Mouse (Mus musculus): ENCODE results near the gene Gm20388.
"Not testable (repeated sequence)": the region's sequence is repeated elsewhere in the genome, so short reads cannot be mapped to it uniquely, and the experiment has no call there.

Gene Gm20388

DNA sequence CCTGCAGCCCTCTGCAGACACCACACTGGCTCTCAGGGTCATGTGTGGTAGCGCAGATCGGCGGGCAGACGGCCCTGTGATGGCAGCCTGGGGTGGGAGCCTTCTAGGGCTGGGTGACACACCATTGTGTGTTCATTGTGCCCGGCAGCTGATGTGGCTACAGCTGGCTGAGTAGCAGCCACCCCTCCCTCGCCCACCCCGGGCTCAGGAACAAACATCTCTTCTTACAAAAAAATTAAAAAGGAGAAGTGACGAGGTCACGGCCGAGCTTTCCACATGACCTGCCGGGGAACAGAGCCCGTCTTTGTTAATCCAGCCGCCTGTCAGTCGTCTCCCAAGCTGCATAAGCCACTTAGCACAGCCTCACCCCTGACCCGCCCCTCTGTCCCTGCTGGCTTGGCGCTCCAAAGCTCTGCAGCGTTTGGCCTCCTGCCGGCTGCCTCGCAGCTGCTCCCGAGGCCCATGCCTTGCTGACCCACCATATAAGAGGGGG lies 412.4 kb downstream of the Gm20388 start:
- peak; percentile 68 for DNase-seq (ENCODE audit: extremely low read depth, insufficient read length, low spot score)

DNA sequence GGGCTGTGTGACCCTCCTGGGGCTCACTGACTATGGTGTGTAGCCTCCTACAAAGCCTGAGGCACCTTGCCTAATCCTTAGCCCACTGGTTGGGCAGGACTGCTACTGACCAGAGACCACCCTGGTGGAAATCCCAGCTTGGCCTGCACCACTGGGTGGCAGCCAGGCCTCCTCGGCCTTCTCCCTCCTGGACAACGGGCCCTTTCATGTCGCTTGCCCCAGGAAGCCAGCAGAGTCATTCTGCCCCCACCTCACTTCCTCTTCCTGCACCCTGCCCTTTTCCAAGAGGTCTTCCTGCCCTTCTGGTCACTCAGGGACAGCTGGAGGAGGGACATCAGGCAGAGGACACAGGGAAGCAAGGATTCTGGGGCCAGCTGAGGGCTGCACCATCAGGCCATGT lies 413.9 kb downstream of the Gm20388 start:
- DNase-seq (ENCODE audit: extremely low read depth, insufficient read length, low spot score), result no peak

DNA sequence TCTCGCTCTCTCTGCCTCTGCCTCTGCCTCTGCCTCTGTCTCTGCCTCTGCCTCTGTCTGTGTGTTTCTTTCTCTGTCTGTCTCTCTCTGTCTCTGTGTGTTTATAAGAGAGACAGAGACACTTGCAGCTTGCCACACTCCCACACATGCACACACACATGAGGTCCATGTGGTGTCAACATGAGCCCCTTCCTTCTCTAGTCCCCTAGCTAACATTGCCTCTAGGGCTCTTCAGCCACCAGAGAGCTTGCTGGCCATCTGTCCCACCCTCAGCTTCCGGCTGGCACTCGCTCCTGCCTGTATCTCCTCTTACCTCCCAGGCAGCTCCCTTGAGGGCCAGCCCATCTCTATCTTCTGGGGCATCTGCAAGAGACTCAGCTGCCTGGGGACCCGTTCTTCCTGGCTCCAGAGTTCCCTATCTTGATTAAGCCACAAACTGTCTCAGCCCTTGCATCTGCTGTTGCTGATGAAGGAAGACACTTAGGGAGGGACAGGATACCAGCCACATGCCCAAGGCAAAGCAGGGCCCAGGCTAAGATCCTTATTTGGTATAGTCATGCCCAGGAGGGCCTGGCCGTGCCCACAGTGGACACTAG lies 414.6 kb downstream of the Gm20388 start:
- DNase-seq (ENCODE audit: extremely low read depth, insufficient read length, low spot score), result no peak

DNA sequence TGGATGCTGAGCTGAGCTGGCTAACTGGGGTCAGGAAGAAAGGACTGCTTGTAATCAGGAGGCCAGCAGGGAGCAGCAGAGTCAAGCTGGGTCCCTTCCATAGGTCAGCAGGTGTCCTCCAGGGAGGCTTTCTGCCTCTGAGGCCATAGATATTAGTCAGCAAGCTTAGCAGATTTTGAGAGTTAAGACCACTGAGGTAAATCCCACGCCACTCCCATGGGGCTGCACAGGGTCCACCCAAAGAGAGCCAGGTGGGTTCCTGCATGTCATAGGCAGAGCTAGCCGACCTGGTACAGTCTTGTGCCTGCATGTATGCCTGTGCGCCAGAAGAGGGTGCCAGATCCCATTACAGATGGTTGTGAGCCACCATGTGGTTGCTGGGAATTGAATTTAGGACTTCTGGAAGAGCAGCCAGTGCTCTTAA lies 416.5 kb downstream of the Gm20388 start:
- DNase-seq (ENCODE audit: extremely low read depth, insufficient read length, low spot score), result no peak

DNA sequence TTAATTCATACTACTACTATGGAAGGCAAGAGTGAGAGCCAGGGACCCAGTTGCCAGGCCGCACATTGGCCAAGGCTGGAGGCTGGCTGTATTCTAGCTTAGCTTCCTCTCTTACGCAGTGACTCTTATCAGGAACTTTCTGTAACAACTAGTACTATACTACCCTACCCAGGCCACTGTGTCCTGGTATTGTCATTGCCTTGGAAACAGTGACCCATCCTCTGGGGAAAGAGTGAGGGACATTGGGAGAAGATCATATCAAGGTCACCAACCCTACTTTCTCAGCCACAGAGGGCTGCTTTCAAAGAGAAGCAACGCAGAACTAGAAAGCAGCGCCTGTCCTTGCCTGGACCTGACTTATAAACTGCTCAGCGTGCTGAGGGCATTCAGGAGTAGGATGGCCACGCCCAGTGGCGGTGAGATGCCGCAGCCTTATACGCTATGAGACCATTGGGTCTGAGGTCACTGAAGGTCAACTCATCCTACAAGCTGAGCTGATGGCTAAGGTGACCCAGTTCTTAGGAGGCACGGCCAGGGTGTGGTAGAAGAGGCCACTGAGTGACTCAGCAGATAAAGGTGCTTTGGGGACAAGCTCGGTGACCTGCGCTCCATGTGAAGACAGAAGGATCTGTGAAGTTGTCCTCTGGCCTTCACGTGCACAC lies 417.9 kb downstream of the Gm20388 start:
- DNase-seq (ENCODE audit: extremely low read depth, insufficient read length, low spot score), result no peak

DNA sequence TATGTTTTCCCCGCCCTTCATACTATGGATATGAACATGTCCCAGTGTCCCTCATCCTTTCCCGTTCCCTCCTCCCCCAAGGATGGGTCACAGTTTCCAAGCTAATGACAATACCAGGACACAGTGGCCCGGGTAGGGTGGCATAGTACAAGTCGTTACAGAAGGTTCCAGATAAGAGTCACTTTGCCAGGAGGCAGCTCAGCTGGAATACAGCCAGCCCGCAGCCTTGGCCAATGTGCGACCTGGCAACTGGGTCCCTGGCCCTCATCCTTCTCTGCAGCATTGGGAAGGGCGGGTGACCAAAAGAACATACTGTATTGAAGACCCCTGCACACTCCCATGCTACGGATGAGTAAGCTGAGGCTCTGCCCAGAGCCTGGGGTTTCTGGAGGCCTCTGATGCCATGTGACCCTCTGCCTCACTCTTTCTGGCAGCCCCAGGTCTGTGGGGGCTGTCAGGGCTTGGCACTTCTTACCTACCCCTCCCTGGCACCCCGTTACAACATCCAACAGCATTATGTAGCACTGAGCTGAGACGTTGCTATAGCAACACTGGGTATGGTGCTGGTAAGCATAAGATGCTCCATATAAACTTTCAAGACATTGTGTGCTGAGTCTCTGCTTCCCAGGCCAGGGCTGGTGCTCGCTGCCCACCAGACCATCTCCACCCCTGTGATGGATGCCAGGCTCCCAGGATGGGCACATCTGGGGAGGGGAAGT lies 418.5 kb downstream of the Gm20388 start:
- DNase-seq (ENCODE audit: extremely low read depth, insufficient read length, low spot score), result no peak

DNA sequence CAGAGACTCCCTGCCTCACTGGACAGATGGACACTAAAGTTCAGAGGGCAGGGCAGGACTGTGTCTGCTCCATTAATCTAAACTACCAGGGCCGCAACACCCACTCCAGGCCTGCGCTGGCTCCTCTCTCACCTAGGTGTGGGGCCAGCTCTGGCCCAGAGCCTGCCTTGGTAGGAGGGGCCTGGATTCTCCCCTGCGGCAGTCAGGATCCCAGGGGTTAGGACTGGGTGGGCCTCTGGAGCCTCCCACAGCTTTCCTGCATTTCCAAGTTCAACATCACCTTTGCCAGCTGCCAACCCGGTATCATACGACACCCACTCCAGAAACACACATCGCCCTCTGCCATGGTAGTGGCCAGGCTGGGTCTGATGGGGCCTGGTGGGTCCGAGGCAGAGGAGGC lies 420.4 kb downstream of the Gm20388 start:
- DNase-seq (ENCODE audit: extremely low read depth, insufficient read length, low spot score), result no peak

DNA sequence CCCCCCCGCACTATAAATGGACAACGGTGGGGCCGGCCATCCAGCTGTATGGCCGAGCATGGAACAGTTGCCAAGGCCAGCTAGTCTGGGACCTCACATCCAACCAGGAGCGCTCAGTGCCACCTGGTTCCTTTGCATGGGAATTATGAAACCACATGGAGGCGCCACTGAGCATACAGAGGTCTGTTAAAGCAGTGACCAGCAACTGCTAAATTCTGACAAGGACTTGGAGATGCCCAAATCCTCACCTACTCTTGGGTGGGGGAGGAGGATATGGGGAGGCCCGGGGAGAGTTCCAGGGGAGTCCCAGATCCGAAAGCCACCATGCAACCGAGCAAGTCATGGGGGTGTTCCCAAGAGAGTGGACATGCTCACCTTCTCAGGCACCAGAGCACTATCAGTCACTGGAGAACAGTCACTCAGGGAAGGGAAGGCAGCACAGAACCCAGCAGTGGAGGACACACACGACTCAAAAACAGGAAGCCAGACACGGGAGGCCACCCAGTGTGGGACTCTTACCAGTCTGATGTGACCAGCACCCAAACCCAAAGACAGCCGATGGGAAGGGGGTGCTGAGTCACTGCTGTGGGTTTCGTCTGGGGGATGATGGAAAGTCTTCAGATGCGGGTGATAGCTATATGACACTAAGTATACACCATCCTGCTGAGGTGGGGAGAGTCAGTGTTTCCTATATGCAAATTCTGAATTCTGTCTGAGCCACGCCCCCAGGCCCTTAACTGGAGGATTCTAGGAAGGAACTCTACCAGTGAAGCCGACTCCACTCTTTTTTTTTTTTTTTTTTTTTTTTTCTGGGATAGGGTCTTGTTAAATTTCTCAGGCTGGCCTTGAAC lies 422.0 kb downstream of the Gm20388 start:
- DNase-seq (ENCODE audit: extremely low read depth, insufficient read length, low spot score), result no peak

DNA sequence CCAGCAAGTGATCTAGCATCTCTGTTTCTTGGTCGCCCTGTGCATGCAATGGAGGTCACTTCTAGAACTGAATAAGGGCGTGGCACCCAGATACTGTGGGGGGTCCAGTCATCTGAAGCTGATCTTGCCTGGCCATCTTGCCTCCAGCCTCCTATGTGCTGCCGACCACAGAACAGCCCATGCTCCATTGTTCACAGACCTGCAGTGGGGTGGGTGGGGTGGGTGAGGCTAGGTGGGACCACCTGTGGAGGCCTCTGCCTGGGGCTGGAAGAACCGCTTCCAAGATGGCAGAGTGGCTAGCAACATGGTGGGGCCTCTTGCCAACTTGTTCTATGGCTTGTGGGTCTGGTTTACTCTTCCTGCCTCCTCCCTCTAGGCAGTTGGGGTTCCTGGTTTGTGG lies 423.0 kb downstream of the Gm20388 start:
- no peak for DNase-seq (ENCODE audit: extremely low read depth, insufficient read length, low spot score)

DNA sequence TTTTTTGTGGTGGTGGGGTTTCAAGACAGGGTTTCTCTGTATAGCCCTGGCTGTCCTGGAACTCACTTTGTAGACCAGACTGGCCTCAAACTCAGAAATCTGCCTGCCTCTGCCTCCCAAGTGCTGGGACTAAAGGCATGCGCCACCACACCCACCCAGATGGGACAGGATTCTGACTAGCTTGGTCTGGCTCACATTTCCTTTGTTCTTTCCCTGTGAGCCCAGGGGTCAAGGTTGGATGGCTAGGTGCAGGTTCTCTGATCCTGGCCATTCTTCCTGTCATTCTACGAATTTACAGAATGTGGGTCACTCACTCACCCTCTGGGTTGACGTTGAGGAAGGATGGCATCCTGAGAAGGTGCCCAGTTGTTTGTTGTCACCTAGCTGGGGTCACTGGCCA lies 423.6 kb downstream of the Gm20388 start:
- DNase-seq (ENCODE audit: extremely low read depth, insufficient read length, low spot score), result not testable (repeated sequence)

DNA sequence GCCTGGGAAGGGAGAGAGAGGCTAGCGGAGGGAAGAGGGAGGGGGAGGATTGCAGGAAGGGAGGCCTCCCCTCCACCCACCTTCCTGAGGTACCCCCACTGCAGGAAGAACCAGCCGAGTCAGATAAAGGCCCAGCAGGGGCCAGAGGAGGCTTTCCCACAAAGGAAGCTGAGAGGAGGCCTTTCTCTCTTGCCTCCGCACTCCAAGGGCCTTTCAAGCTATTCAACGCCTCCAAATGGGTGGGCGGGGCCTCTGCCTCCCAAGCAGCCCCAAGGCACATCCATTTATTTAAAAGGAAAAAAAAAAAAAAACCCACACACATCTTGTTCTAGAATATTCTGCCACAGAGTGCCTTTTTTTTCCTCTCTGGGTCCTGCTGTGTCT lies 424.2 kb downstream of the Gm20388 start:
- no peak for DNase-seq (ENCODE audit: extremely low read depth, insufficient read length, low spot score)

DNA sequence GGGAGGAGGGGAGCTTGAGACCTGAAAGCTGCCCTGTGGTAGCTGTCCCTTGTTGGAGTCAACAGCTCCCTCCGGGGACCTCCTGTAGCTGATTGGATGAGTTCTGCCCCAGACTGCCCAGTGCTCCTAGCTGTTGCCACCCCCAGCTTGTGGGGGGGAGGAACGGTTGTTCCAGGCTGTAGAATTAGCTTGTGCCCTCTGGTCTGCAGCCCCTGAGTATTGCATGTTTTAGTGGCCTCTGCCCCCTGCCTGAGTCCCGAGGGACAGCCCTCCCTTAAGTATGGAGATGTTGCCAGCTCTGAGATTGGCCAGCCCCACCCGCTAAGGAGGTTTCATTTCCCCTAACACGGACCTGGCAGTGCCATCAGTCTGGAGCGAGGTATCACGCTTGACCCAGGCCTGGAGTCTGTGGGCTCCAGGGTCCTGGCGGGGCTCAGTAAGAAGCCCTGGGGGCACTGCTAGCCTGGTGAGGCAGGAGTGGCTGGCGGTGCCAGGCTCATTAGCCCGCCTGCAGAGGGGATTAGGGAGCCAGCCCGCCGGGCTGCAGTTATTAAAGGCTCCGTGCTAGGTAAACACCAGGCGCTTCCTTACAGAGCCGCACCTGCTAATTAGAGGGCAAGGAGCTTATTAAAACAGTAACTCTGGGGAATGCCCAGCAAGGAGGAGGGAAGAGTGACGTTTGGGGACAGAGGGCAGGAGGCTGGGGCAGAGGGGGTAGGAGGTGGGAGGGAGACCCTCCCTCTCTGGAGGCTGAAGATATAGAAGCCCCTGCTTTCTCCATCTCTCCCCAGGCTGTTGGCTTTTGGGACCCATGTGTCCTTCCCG lies 424.8 kb downstream of the Gm20388 start:
- no peak for DNase-seq (ENCODE audit: extremely low read depth, insufficient read length, low spot score)

DNA sequence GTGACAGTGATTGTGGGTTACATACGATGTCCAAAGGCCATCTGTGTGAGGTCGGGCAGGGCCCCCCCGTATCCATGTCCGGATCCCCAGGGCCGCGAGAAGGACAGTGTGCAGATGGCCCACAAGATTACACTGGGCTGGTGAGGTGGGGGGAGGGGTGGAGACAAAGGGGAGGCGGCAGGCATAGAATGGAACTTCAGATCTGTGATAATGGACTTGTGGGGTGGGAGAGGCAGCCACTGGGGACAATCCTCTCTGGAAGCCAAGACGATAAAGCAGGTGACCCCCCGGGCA lies 425.4 kb downstream of the Gm20388 start:
- DNase-seq (ENCODE audit: extremely low read depth, insufficient read length, low spot score), result no peak

DNA sequence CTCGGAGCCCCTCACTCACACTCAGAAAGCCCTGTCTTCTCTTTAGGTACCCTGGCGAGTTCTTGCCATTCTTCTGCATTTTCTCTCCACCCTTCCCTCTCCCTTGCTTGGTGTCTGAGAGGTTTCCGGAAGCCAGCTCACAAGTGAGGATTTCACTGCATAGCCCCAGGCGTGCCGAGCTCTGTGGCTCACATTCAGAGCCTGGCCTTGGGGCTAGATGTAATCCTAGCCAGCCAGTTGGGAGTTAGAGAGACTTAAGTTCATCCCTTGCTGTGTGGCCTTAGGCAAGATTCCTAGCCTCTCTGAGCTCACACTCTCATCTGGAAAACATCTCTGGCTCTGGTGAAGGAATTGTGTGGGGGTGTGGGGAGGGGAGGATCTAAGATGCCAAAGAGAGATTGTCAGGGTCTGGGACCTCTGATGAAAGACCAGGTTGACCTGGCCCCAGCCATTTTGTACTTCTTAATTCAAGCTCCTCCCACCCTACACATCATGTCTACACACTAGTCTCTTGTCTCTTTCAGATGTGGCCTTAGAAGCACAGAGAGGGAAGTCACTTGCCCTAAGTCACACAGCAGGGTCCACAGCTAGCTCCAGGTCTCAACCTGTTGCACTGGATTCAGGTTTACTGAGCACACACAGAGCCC lies 426.4 kb downstream of the Gm20388 start:
- no peak for DNase-seq (ENCODE audit: extremely low read depth, insufficient read length, low spot score)

DNA sequence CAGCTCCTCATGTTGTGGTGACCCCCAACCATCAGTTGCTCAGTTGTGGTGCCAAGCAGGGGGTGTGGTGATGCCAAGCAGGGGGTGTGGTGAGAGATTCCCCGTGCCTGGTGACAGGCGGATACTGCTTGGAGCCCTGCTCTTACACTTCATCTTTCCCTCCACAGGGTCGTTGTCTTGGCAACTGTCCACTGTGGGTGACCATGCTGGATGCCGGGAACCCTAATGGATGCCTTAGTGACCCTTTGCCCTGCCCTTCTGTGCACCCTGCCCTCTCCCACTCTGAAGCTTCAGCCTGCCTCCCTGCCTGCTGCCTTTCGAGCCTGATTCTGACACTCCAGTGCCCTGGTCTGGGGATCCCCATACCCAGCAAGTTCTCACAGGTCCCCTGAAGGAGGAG lies 427.0 kb downstream of the Gm20388 start:
- DNase-seq (ENCODE audit: extremely low read depth, insufficient read length, low spot score), result no peak

DNA sequence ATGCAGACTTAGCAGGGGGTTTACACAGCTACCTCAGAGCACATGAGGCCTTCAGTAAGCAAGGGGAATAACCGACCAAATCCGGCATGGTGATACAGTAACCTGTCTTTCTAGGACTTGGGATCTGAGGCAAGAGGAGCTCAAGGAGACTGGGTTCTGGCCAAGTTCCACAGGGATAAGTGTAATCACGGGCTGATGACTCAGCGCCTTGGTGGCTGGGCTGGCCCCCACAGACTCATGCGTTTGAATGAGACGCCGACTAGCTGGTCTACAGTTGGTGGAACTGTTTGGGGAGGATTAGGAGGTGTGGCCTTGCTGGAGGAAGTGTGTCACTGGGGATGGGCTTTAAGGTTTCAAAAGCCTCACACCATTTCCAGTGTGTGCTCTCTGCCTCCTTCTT lies 428.0 kb downstream of the Gm20388 start:
- DNase-seq (ENCODE audit: extremely low read depth, insufficient read length, low spot score), result no peak

DNA sequence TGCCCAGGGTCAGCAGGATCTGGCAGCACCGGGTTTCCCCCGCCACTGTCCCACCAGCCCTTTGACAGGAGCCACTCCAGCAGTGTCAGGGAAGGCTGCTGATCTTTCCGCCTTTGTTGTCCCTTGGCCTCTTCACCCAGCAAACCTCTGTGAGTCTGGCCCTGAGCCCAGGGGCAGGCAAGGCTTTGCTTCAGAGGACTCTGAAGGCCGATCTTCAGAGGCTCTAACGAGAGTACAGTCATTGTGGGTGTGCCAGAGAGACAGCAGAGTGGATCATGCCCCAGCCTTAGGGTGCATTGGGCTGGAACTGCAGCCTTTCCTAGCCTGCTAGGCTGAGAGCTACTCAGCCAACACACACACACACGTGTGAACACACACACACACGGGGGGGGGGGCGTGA lies 429.1 kb downstream of the Gm20388 start:
- no peak for DNase-seq (ENCODE audit: extremely low read depth, insufficient read length, low spot score)

DNA sequence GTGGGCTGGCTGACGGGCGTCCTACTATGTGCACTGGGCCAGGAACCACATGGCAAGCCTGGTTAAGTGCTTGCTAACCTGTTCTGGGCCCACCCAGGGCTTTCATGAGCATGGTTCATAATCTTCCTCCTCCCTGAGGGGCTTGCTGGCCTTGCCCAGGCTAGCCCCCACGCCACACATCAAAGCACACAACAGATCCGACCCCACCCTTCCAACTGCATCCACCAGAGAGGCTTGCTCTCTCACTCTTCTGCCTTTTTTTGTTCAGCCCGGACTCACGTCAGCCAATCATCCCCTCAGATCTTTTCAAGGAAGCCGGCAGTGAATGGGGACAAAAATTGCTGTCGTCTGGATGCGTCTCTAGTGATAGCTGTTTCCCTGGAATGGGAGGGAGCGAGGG lies 430.5 kb downstream of the Gm20388 start:
- no peak for DNase-seq (ENCODE audit: extremely low read depth, insufficient read length, low spot score)

DNA sequence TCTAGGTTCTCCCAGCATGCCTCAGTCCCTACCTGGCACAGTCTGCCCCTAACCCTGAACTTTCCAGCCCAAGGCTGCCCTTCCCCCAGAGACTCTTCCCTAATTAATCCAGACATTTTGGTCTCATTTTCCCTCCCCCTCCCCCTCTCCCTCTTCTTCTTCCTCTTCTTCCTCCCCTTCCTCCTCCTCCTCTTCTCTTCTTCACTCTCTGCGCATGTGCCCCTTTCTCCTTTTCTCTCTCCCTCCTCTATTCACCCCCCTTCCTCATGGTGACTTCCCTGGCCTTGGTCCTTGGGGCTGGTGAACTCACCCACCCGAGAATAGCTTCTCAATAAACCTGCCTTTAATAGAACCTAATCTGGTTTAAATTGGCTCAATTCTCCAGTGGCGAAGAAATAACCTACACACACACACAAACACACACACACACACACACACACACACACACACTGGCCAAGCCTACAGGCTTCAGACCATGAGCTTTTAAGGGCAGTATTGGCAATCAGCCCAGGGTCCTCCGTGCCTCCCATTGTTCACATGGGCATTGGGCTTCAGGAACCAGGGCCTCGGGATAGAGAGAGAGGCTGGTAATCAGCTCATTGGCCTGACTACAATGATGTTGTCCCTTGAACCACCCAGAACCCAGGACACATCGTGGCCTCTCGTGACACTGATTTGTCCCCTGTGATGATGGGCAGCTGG lies 432.4 kb downstream of the Gm20388 start:
- DNase-seq (ENCODE audit: extremely low read depth, insufficient read length, low spot score), result no peak

All from 3134 (cell line).